Mouse (Mus musculus) liver, postnatal 0 days (tissue): ENCODE data around the gene Thsd4. TPM values are rescaled to one million over a fixed set of nuclear protein-coding genes. Genes with fewer than 3 reads are reported as not detected.
A peak's percentile ranks its signal among the peaks of the same experiment; 100 is the strongest.

Experiments used
- ATAC-seq: fragments of 200-750 bp; cut with Nextera tagmentation; 2 replicates; pipeline ENCODE4 v1.8.0; 2017; ENCODE audit warnings: mild to moderate bottlenecking, moderate library complexity
- DNase-seq: peaks from one replicate; pipeline ENCODE4 v3.0.0-alpha.2; 2016
- H3K27ac ChIP-seq: fragments of 300-500 bp; sonication (generic); 2 replicates; pipeline ENCODE4 v1.5.1; 2014; ENCODE audit warnings: antibody characterized with exemption, moderate library complexity, mild to moderate bottlenecking, low read depth
- H3K27me3 ChIP-seq: fragments of 300-500 bp; sonication (generic); 2 replicates; pipeline ENCODE4 v1.6.1; 2014; ENCODE audit warnings: low read length, control low read depth, mixed read lengths; ENCODE audit not compliant: insufficient read depth
- H3K36me3 ChIP-seq: fragments of 300-500 bp; sonication (generic); replicated peaks from 2 replicates; pipeline ENCODE4 v1.6.1; 2014; ENCODE audit warnings: mild to moderate bottlenecking, control low read depth, low read length, moderate library complexity, mixed read lengths; ENCODE audit not compliant: insufficient read depth
- H3K4me1 ChIP-seq: fragments of 300-500 bp; sonication (generic); 2 replicates; pipeline ENCODE4 v1.6.1; 2014; ENCODE audit warnings: antibody characterized with exemption, mild to moderate bottlenecking, control low read depth; ENCODE audit not compliant: insufficient read depth
- H3K4me2 ChIP-seq: fragments of 300-500 bp; sonication (generic); 2 replicates; pipeline ENCODE4 v1.6.1; 2014; ENCODE audit warnings: low read depth, mild to moderate bottlenecking, low read length, moderate library complexity, mixed read lengths
- H3K4me3 ChIP-seq: fragments of 300-500 bp; sonication (generic); 2 replicates; pipeline ENCODE4 v1.5.1; 2014; ENCODE audit warnings: low read depth, low read length
- H3K9ac ChIP-seq: fragments of 300-500 bp; sonication (generic); replicated peaks from 2 replicates; pipeline ENCODE4 v1.6.1; 2014; ENCODE audit warnings: mild to moderate bottlenecking, moderate library complexity
- H3K9me3 ChIP-seq: fragments of 300-500 bp; sonication (generic); 2 replicates; pipeline ENCODE4 v1.6.1; 2016; ENCODE audit warnings: mild to moderate bottlenecking, control low read depth, low read length, mixed read lengths
- CTCF ChIP-seq: sonication (generic); IDR thresholded peaks from 2 replicates; pipeline ENCODE4 v1.5.1; 2016; ENCODE audit warnings: antibody characterized with exemption, low read depth
- EP300 ChIP-seq: IDR thresholded peaks from 2 replicates; pipeline ENCODE4 v1.6.1; 2016; ENCODE audit warnings: antibody characterized with exemption, low read depth, mild to moderate bottlenecking
- WGBS: fragments of 180-500 bp; shearing (Covaris S2); extraction: QIAGEN DNeasy Blood & Tissue Kit; methylation state at CpG from one replicate; pipeline ENCODE4 v1.1.7; 2014; ENCODE audit not compliant: insufficient replicate concordance; 5-methylcytosine and 5-hydroxymethylcytosine counted together
- polyA plus RNA-seq: library from polyadenylated mRNA; unstranded; fragments of >200 nt; fragmentation: Nextera tagmentation; extraction: Ambion mirVana; gene quantifications from 2 replicates; pipeline ENCODE4 v1.2.1, GENCODE M21; 2015

Thsd4 gene
- polyA plus RNA-seq, 1 experiment from 2014 or later: 0.70 TPM

DNA sequence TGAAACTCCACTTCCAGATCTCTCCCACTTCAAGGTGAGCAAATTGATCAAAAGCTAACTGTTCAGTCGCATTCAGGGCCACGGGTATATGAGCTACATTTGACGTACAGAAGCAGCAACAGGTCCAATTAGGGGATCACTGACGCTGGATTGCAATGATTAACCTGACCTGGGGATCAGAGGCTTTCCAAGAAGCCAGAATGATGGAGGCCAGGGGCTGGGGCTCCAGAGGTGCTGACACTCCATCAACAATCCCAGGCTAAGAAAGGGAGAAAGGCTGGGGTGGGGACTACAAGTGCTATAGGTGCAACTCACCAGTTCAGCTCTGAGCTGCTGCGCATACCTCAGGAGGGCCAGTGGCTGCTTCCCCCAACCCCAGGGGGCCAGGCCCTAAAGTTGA is 703 bp downstream of the Thsd4 start:
- no peak for DNase-seq
- ATAC-seq: no peak
- H3K4me3 ChIP-seq: peak overlapping the region; percentile 56; the same call in 1 of the 2 replicates
- peaks cover 17% of the 10 kb centered on the region for H3K27me3 ChIP-seq
- no peak for TF ChIP-seq CTCF
- no peak for TF ChIP-seq EP300
- no peaks in the 10 kb centered on the region for H3K36me3 ChIP-seq
- peak overlapping the region; percentile 91 for H3K4me2 ChIP-seq
- no peak overlapping the region for H3K9ac ChIP-seq
- no peaks in the 10 kb centered on the region for H3K9me3 ChIP-seq
- H3K4me1 ChIP-seq: no peaks in the 10 kb centered on the region; the same call in 1 of the 2 replicates
- WGBS: 47% methylated on average over 5 of the region's 5 CpGs
- no peak overlapping the region for H3K27ac ChIP-seq

DNA sequence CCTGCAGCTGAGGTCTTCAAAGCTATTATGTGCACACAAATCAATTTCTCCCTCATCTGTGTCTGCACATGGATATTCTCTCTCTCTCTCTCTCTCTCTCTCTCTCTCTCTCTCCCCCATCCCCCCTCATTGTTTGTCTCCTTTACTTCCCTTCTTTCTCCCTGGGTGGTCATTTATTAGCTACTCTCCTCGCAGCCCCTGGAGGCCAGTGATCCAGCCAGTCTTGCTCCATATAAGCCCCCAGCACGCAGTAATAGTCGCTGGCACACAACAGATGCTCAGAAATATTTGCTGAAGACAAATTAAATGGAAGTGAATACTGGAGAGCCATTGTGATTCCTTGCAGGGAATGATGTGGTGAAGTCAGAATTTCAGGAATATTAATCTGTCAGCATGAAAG is 2.2 kb downstream of the Thsd4 start:
- TF ChIP-seq EP300 (no peak), CTCF (no peak)
- H3K36me3 ChIP-seq: no peaks in the 10 kb centered on the region
- WGBS: 54% methylated on average over 3 of the region's 3 CpGs
- ATAC-seq (no peak), DNase-seq (no peak)
- H3K4me1 ChIP-seq: no peaks in the 10 kb centered on the region; the same call in 1 of the 2 replicates
- H3K4me3 ChIP-seq: no peak overlapping the region
- peaks cover 17% of the 10 kb centered on the region for H3K27me3 ChIP-seq
- no peak overlapping the region for H3K9ac ChIP-seq
- no peak overlapping the region for H3K27ac ChIP-seq
- H3K4me2 ChIP-seq: no peak overlapping the region
- H3K9me3 ChIP-seq: no peaks in the 10 kb centered on the region

- no peaks in the 10 kb centered on the region for H3K9me3 ChIP-seq
- TF ChIP-seq CTCF (no peak), EP300 (no peak)
- ATAC-seq (no peak), DNase-seq (no peak)
- H3K9ac ChIP-seq: no peak overlapping the region
- peaks cover 17% of the 10 kb centered on the region for H3K27me3 ChIP-seq
- no peaks in the 10 kb centered on the region for H3K36me3 ChIP-seq
- H3K27ac ChIP-seq: no peak overlapping the region
- H3K4me2 ChIP-seq: no peak overlapping the region
- no peaks in the 10 kb centered on the region; the same call in 1 of the 2 replicates for H3K4me1 ChIP-seq
- no peak overlapping the region for H3K4me3 ChIP-seq
- 54% methylated on average over 3 of the region's 3 CpGs for WGBS
These were observed 3.6 kb downstream of the Thsd4 start for GRCm38 (mm10) chr9:60518216-60518615.

- TF ChIP-seq EP300: no peak
- no peak for TF ChIP-seq CTCF
- no peak overlapping the region for H3K9ac ChIP-seq
- H3K4me2 ChIP-seq: no peak overlapping the region
- ATAC-seq (no peak), DNase-seq (no peak)
- 60% methylated on average over 4 of the region's 4 CpGs for WGBS
- H3K27me3 ChIP-seq: peaks cover 17% of the 10 kb centered on the region
- H3K36me3 ChIP-seq: no peaks in the 10 kb centered on the region
- H3K9me3 ChIP-seq: no peaks in the 10 kb centered on the region
- H3K27ac ChIP-seq: no peak overlapping the region
- H3K4me3 ChIP-seq: no peak overlapping the region
- H3K4me1 ChIP-seq: no peaks in the 10 kb centered on the region; the same call in 1 of the 2 replicates
These were observed 4.7 kb downstream of the Thsd4 start for GRCm38 (mm10) chr9:60517148-60517547.

- 65% methylated on average over 4 of the region's 4 CpGs for WGBS
- H3K9me3 ChIP-seq: no peaks in the 10 kb centered on the region
- no peak overlapping the region for H3K4me3 ChIP-seq
- ATAC-seq (no peak), DNase-seq (no peak)
- H3K27ac ChIP-seq: no peak overlapping the region
- peaks cover 11% of the 10 kb centered on the region for H3K27me3 ChIP-seq
- TF ChIP-seq EP300 (no peak), CTCF (no peak)
- no peaks in the 10 kb centered on the region for H3K36me3 ChIP-seq
- H3K4me2 ChIP-seq: no peak overlapping the region
- no peaks in the 10 kb centered on the region; the same call in 1 of the 2 replicates for H3K4me1 ChIP-seq
- no peak overlapping the region for H3K9ac ChIP-seq
These were observed 5.5 kb downstream of the Thsd4 start for GRCm38 (mm10) chr9:60516379-60516778.

- Histone ChIP-seq H3K4me3 (no peak overlapping the region), H3K27ac (no peak overlapping the region), H3K4me2 (no peak overlapping the region), H3K36me3 (no peaks in the 10 kb centered on the region), H3K9me3 (no peaks in the 10 kb centered on the region), H3K27me3 (no peaks in the 10 kb centered on the region), H3K4me1 (no peaks in the 10 kb centered on the region; the same call in 1 of the 2 replicates), H3K9ac (no peak overlapping the region)
- 42% methylated on average over 11 of the region's 11 CpGs for WGBS
- ATAC-seq (no peak), DNase-seq (no peak)
- no peak for TF ChIP-seq CTCF
- TF ChIP-seq EP300: no peak
These were observed 8.5 kb downstream of the Thsd4 start for GRCm38 (mm10) chr9:60513329-60513788.

- H3K27me3 ChIP-seq: no peaks in the 10 kb centered on the region
- no peak overlapping the region for H3K4me2 ChIP-seq
- DNase-seq (no peak), ATAC-seq (no peak)
- WGBS: 68% methylated on average over 6 of the region's 6 CpGs
- H3K27ac ChIP-seq: no peak overlapping the region
- no peak overlapping the region for H3K9ac ChIP-seq
- H3K9me3 ChIP-seq: no peaks in the 10 kb centered on the region
- no peaks in the 10 kb centered on the region for H3K36me3 ChIP-seq
- no peak overlapping the region for H3K4me3 ChIP-seq
- TF ChIP-seq EP300: no peak
- no peak for TF ChIP-seq CTCF
- no peaks in the 10 kb centered on the region for H3K4me1 ChIP-seq
These were observed 11.0 kb downstream of the Thsd4 start for GRCm38 (mm10) chr9:60510876-60511275.
